Mouse (Mus musculus) lung, postnatal 0 days (tissue): ENCODE results near the gene Arhgdia.

Source experiments
- CTCF ChIP-seq: IDR thresholded peaks from 2 replicates; pipeline ENCODE4 v1.5.1; 2016; ENCODE audit warnings: antibody characterized with exemption, mild to moderate bottlenecking
- EP300 ChIP-seq: IDR thresholded peaks from 2 replicates; pipeline ENCODE4 v1.6.1; 2016; ENCODE audit warnings: antibody characterized with exemption, mild to moderate bottlenecking, control low read depth

DNA sequence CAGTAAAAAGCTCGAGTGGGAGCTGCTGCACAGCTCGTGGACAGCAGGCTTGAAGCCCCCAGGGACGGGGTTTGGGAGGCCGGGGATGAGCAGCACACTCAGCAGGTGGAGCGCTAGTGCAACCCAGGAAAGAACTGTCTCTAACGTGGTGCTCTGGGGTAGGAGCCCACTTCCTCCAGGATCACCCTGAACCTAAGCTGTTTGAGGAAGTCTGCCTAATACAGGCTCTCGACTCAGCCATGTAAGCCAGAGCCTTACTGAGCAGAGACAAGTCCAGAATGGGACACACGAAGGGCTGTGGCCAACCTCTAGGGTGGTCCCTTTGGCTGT, 42.5 kb downstream of the Arhgdia start:
- TF ChIP-seq CTCF (no peak), EP300 (no peak)
